Mouse (Mus musculus): ENCODE data around the gene Nexn. TPM values are rescaled to one million over a fixed set of nuclear protein-coding genes. Genes with fewer than 3 reads are reported as not detected.
"Not testable (repeated sequence)": the region's sequence is repeated elsewhere in the genome, so short reads cannot be mapped to it uniquely, and the experiment has no call there.

Nexn gene
- polyA plus RNA-seq, 1 experiment from 2014 or later: 2.5 TPM

GRCm38 (mm10) chr3:152275008-152275407, 8.9 kb upstream of the Nexn start:
- no peaks in the 10 kb centered on the region for H3K4me1 ChIP-seq
- no peak overlapping the region for H3K4me3 ChIP-seq
- no peaks in the 10 kb centered on the region for H3K27me3 ChIP-seq (replicated peaks)
- H3K36me3 ChIP-seq: peaks cover 12% of the 10 kb centered on the region
- ATAC-seq: no peak
- no peak overlapping the region for H3K9ac ChIP-seq
- H3K9me3 ChIP-seq (replicated peaks): no peaks in the 10 kb centered on the region
- 77% methylated on average over 8 of the region's 8 CpGs for WGBS (ENCODE audit: insufficient replicate concordance)
- H3K4me2 ChIP-seq: no peak overlapping the region
- no peak overlapping the region for H3K27ac ChIP-seq

GRCm38 (mm10) chr3:152272974-152273685, 7.0 kb upstream of the Nexn start:
- 85% methylated on average over 20 of the region's 20 CpGs for WGBS (ENCODE audit: insufficient replicate concordance)
- Histone ChIP-seq H3K36me3 (peaks cover 12% of the 10 kb centered on the region), H3K9me3 (replicated peaks) (no peaks in the 10 kb centered on the region), H3K9ac (no peak overlapping the region), H3K4me3 (no peak overlapping the region), H3K27me3 (replicated peaks) (peaks cover 9% of the 10 kb centered on the region), H3K4me2 (no peak overlapping the region), H3K4me1 (no peaks in the 10 kb centered on the region), H3K27ac (no peak overlapping the region)
- no peak for ATAC-seq

- H3K4me2 ChIP-seq: no peak overlapping the region
- peaks cover 22% of the 10 kb centered on the region for H3K27me3 ChIP-seq (replicated peaks)
- H3K9me3 ChIP-seq (replicated peaks): no peaks in the 10 kb centered on the region
- ATAC-seq: no peak
- H3K36me3 ChIP-seq: peaks cover 9% of the 10 kb centered on the region
- no peak overlapping the region for H3K4me3 ChIP-seq
- no peaks in the 10 kb centered on the region for H3K4me1 ChIP-seq
- WGBS (ENCODE audit: insufficient replicate concordance): 71% methylated on average over 6 of the region's 6 CpGs
- H3K9ac ChIP-seq: no peak overlapping the region
- no peak overlapping the region for H3K27ac ChIP-seq
Observed at GRCm38 (mm10) chr3:152271876-152272275, 5.7 kb upstream of the Nexn start.

- peaks cover 4% of the 10 kb centered on the region for H3K36me3 ChIP-seq
- H3K27ac ChIP-seq: no peak overlapping the region
- no peak overlapping the region for H3K4me3 ChIP-seq
- no peak overlapping the region for H3K9ac ChIP-seq
- H3K27me3 ChIP-seq (replicated peaks): peaks cover 29% of the 10 kb centered on the region
- WGBS (ENCODE audit: insufficient replicate concordance): 79% methylated on average over 10 of the region's 10 CpGs
- H3K9me3 ChIP-seq (replicated peaks): no peaks in the 10 kb centered on the region
- peaks cover under 1% of the 10 kb centered on the region; the same call in 1 of the 2 replicates for H3K4me1 ChIP-seq
- H3K4me2 ChIP-seq: no peak overlapping the region
- no peak for ATAC-seq
Observed at GRCm38 (mm10) chr3:152271071-152271710, 5.0 kb upstream of the Nexn start.

- no peaks in the 10 kb centered on the region; the same call in 1 of the 2 replicates for H3K36me3 ChIP-seq
- WGBS (ENCODE audit: insufficient replicate concordance): 81% methylated on average over 14 of the region's 14 CpGs
- no peak overlapping the region for H3K27ac ChIP-seq
- no peak overlapping the region for H3K4me3 ChIP-seq
- H3K9ac ChIP-seq: no peak overlapping the region
- no peak overlapping the region for H3K4me2 ChIP-seq
- H3K4me1 ChIP-seq: peaks cover 19% of the 10 kb centered on the region
- H3K27me3 ChIP-seq (replicated peaks): peaks cover 60% of the 10 kb centered on the region
- no peak for ATAC-seq
- H3K9me3 ChIP-seq (replicated peaks): no peaks in the 10 kb centered on the region
Observed at GRCm38 (mm10) chr3:152268099-152268498, 1.9 kb upstream of the Nexn start.

- Histone ChIP-seq H3K4me2 (peak overlapping the region; percentile 84), H3K36me3 (no peaks in the 10 kb centered on the region), H3K4me3 (peak overlapping the region; percentile 58), H3K9ac (peak overlapping the region; percentile 61), H3K4me1 (peaks cover 33% of the 10 kb centered on the region), H3K27ac (no peak overlapping the region), H3K9me3 (replicated peaks) (no peaks in the 10 kb centered on the region), H3K27me3 (replicated peaks) (peaks cover 81% of the 10 kb centered on the region)
- peak; percentile 50 for ATAC-seq
- WGBS (ENCODE audit: insufficient replicate concordance): 2% methylated on average over 56 of the region's 63 CpGs
Observed at GRCm38 (mm10) chr3:152265351-152266035, 657 bp downstream of the Nexn start.

- ATAC-seq: peak; percentile 36; the same call in 1 of the 2 replicates
- WGBS (ENCODE audit: insufficient replicate concordance): 33% methylated on average over 12 of the region's 12 CpGs
- Histone ChIP-seq H3K4me3 (peak overlapping the region; percentile 58), H3K27ac (no peak overlapping the region), H3K36me3 (no peaks in the 10 kb centered on the region), H3K9ac (no peak overlapping the region), H3K9me3 (replicated peaks) (no peaks in the 10 kb centered on the region), H3K4me1 (peaks cover 33% of the 10 kb centered on the region), H3K27me3 (replicated peaks) (peaks cover 86% of the 10 kb centered on the region), H3K4me2 (peak overlapping the region; percentile 84)
Observed at GRCm38 (mm10) chr3:152264830-152265229, 1.3 kb downstream of the Nexn start.

- Histone ChIP-seq H3K36me3 (no peaks in the 10 kb centered on the region), H3K27me3 (replicated peaks) (peaks cover 86% of the 10 kb centered on the region), H3K9ac (no peak overlapping the region), H3K4me3 (no peak overlapping the region), H3K9me3 (replicated peaks) (no peaks in the 10 kb centered on the region), H3K4me2 (no peak overlapping the region), H3K4me1 (peaks cover 33% of the 10 kb centered on the region), H3K27ac (no peak overlapping the region)
- ATAC-seq: no peak
- WGBS (ENCODE audit: insufficient replicate concordance): 52% methylated on average over 10 of the region's 10 CpGs
Observed at GRCm38 (mm10) chr3:152264374-152264773, 1.8 kb downstream of the Nexn start.

- no peak overlapping the region for H3K27ac ChIP-seq
- peak overlapping the region; percentile 39 for H3K4me2 ChIP-seq
- no peak overlapping the region for H3K4me3 ChIP-seq
- no peak for ATAC-seq
- no peak overlapping the region for H3K9ac ChIP-seq
- H3K9me3 ChIP-seq (replicated peaks): no peaks in the 10 kb centered on the region
- peaks cover 33% of the 10 kb centered on the region for H3K4me1 ChIP-seq
- peaks cover 65% of the 10 kb centered on the region for H3K27me3 ChIP-seq (replicated peaks)
- 11% methylated on average over 8 of the region's 8 CpGs for WGBS (ENCODE audit: insufficient replicate concordance)
- no peaks in the 10 kb centered on the region for H3K36me3 ChIP-seq
Observed at GRCm38 (mm10) chr3:152261948-152262347, 4.2 kb downstream of the Nexn start.

- H3K27me3 ChIP-seq (replicated peaks): peaks cover 60% of the 10 kb centered on the region
Observed at GRCm38 (mm10) chr3:152261436-152261835, 4.7 kb downstream of the Nexn start.

GRCm38 (mm10) chr3:152260362-152260761, 5.8 kb downstream of the Nexn start:
- ATAC-seq: no peak
- peaks cover 24% of the 10 kb centered on the region for H3K4me1 ChIP-seq
- WGBS (ENCODE audit: insufficient replicate concordance): 79% methylated on average over 1 of the region's 1 CpGs
- H3K9me3 ChIP-seq (replicated peaks): no peaks in the 10 kb centered on the region
- H3K36me3 ChIP-seq: no peaks in the 10 kb centered on the region
- H3K4me2 ChIP-seq: no peak overlapping the region
- H3K27ac ChIP-seq: no peak overlapping the region
- H3K9ac ChIP-seq: no peak overlapping the region
- H3K4me3 ChIP-seq: no peak overlapping the region
- H3K27me3 ChIP-seq (replicated peaks): peaks cover 49% of the 10 kb centered on the region

More at GRCm38 (mm10) chr3:152261436-152261835, 4.7 kb downstream of the Nexn start:
- Histone ChIP-seq H3K27ac (no peak overlapping the region), H3K9ac (no peak overlapping the region), H3K36me3 (no peaks in the 10 kb centered on the region), H3K4me3 (no peak overlapping the region), H3K9me3 (replicated peaks) (no peaks in the 10 kb centered on the region), H3K4me1 (peaks cover 33% of the 10 kb centered on the region), H3K4me2 (peak overlapping the region; percentile 39)
- ATAC-seq: no peak
- 26% methylated on average over 8 of the region's 8 CpGs for WGBS (ENCODE audit: insufficient replicate concordance)

- H3K4me2 ChIP-seq; H3K9me3 ChIP-seq (replicated peaks); H3K27ac ChIP-seq; H3K9ac ChIP-seq; H3K4me3 ChIP-seq; H3K36me3 ChIP-seq: not testable (repeated sequence)
- WGBS (ENCODE audit: insufficient replicate concordance): 12% methylated on average over 8 of the region's 9 CpGs
- Histone ChIP-seq H3K4me1 (peaks cover 14% of the 10 kb centered on the region), H3K27me3 (replicated peaks) (peaks cover 40% of the 10 kb centered on the region)
- peak; percentile 57 for ATAC-seq
Observed at GRCm38 (mm10) chr3:152259409-152259808, 6.7 kb downstream of the Nexn start.

Data from liver, embryonic 12.5 days (tissue).